Mouse (Mus musculus) MEL (cell line): ENCODE measurements around the gene Cavin4. TPM values are rescaled to one million over a fixed set of nuclear protein-coding genes. Genes with fewer than 3 reads are reported as not detected.

Experiments
- DNase-seq: peaks from one replicate; pipeline ENCODE4 v3.0.0; 2011; ENCODE audit warnings: low read depth, low spot score
- H3K27ac ChIP-seq: 2 replicates; pipeline ENCODE4 v1.5.1; 2012; ENCODE audit warnings: low read depth, mild to moderate bottlenecking, control low read depth, low read length, moderate library complexity; ENCODE audit not compliant: control insufficient read depth
- H3K27me3 ChIP-seq, 2 experiments: fragments of 150-350 bp in 1 of 2; sonication (generic) in 1 of 2; 2 replicates each; pipeline ENCODE4 v1.6.1; 2012; ENCODE audit warnings: low read length in 2 of 2, mild to moderate bottlenecking in 2 of 2, improper control_type of control experiment in 1 of 2, moderate library complexity in 1 of 2; ENCODE audit not compliant: insufficient read depth in 2 of 2, control insufficient read depth in 1 of 2
- H3K36me3 ChIP-seq, 2 experiments: 2 replicates each; pipeline ENCODE4 v1.6.1; 2012 to 2014; ENCODE audit warnings: low read length in 2 of 2, improper control_type of control experiment in 1 of 2, inconsistent platforms in 1 of 2, mild to moderate bottlenecking in 1 of 2; ENCODE audit not compliant: insufficient read depth in 2 of 2, control insufficient read depth in 1 of 2
- H3K4me1 ChIP-seq, 2 experiments: fragments of 150-350 bp in 1 of 2; sonication (generic) in 1 of 2; 2 replicates each; pipeline ENCODE4 v1.6.1; 2012; ENCODE audit warnings: low read length in 2 of 2, improper control_type of control experiment in 1 of 2, mild to moderate bottlenecking in 1 of 2; ENCODE audit not compliant: insufficient read depth in 2 of 2, control insufficient read depth in 1 of 2
- H3K4me3 ChIP-seq, 2 experiments: fragments of 150-350 bp in 1 of 2; sonication (generic) in 1 of 2; 2 replicates each; pipeline ENCODE4 v1.5.1; 2012; ENCODE audit warnings: low read depth in 2 of 2, low read length in 2 of 2, mild to moderate bottlenecking in 2 of 2, moderate library complexity in 2 of 2, control low read depth in 1 of 2, improper control_type of control experiment in 1 of 2; ENCODE audit not compliant: control insufficient read depth in 1 of 2, insufficient read depth in 1 of 2
- H3K79me2 ChIP-seq: 2 replicates; pipeline ENCODE4 v1.6.1; 2012; ENCODE audit warnings: mild to moderate bottlenecking, low read length, moderate library complexity; ENCODE audit not compliant: control insufficient read depth, poor library complexity, insufficient read depth
- H3K9ac ChIP-seq: 2 replicates; pipeline ENCODE4 v1.6.1; 2012; ENCODE audit warnings: low read depth, mild to moderate bottlenecking, control low read depth, low read length, moderate library complexity; ENCODE audit not compliant: control insufficient read depth, poor library complexity, severe bottlenecking
- H3K9me3 ChIP-seq: fragments of 150-350 bp; sonication (generic); replicated peaks from 2 replicates; pipeline ENCODE4 v1.6.1; 2012; ENCODE audit warnings: mild to moderate bottlenecking, low read length, improper control_type of control experiment, moderate library complexity; ENCODE audit not compliant: insufficient read depth
- BHLHE40 ChIP-seq: IDR thresholded peaks from 2 replicates; pipeline ENCODE4 v1.6.1; 2012; ENCODE audit warnings: low read depth, mild to moderate bottlenecking, inconsistent platforms, low read length, improper control_type of control experiment, borderline replicate concordance
- CHD1 ChIP-seq: IDR thresholded peaks from 2 replicates; pipeline ENCODE4 v1.6.1; 2012; ENCODE audit warnings: low read depth, mild to moderate bottlenecking, inconsistent platforms, low read length, improper control_type of control experiment
- CTCF ChIP-seq, 3 experiments: IDR thresholded peaks in 2 of 3; conservative IDR thresholded peaks in 1 of 3; 2 replicates each; pipeline ENCODE4 v1.5.1; 2011 to 2012; ENCODE audit warnings: low read length in 3 of 3, low read depth in 2 of 3, mild to moderate bottlenecking in 2 of 3, improper control_type of control experiment in 1 of 3, inconsistent platforms in 1 of 3, mixed read lengths in 1 of 3, moderate library complexity in 1 of 3; ENCODE audit not compliant: control insufficient read depth in 1 of 3, insufficient read depth in 1 of 3, poor library complexity in 1 of 3, severe bottlenecking in 1 of 3
- ELF1 ChIP-seq: IDR thresholded peaks from 2 replicates; pipeline ENCODE4 v1.6.1; 2014; ENCODE audit warnings: low read depth, mild to moderate bottlenecking, inconsistent platforms, low read length, improper control_type of control experiment, moderate library complexity
- HCFC1 ChIP-seq: IDR thresholded peaks from 2 replicates; pipeline ENCODE4 v1.6.1; 2012; ENCODE audit warnings: low read depth, mild to moderate bottlenecking, inconsistent platforms, low read length, improper control_type of control experiment, moderate library complexity
- JUND ChIP-seq: IDR thresholded peaks from 2 replicates; pipeline ENCODE4 v1.6.1; 2011; ENCODE audit warnings: low read depth, mild to moderate bottlenecking, improper control_type of control experiment, low read length
- KAT2A ChIP-seq: conservative IDR thresholded peaks from 2 replicates; pipeline ENCODE4 v1.6.1; 2012; ENCODE audit warnings: low read depth, low read length, improper control_type of control experiment, inconsistent platforms
- MAFK ChIP-seq: IDR thresholded peaks from 2 replicates; pipeline ENCODE4 v1.6.1; 2011; ENCODE audit warnings: low read depth, mild to moderate bottlenecking, low read length, improper control_type of control experiment, borderline replicate concordance
- MAX ChIP-seq: IDR thresholded peaks from 2 replicates; pipeline ENCODE4 v1.6.1; 2011; ENCODE audit warnings: low read length, improper control_type of control experiment
- MAZ ChIP-seq: IDR thresholded peaks from 2 replicates; pipeline ENCODE4 v1.6.1; 2012; ENCODE audit warnings: low read depth, mild to moderate bottlenecking, inconsistent platforms, low read length, improper control_type of control experiment
- MEF2A ChIP-seq: IDR thresholded peaks from 2 replicates; pipeline ENCODE4 v1.6.1; 2014; ENCODE audit warnings: low read depth, mild to moderate bottlenecking, inconsistent platforms, low read length, improper control_type of control experiment; ENCODE audit not compliant: poor library complexity, insufficient replicate concordance, severe bottlenecking; ENCODE audit errors: extremely low read depth
- MXI1 ChIP-seq: IDR thresholded peaks from 2 replicates; pipeline ENCODE4 v1.6.1; 2011; ENCODE audit warnings: mild to moderate bottlenecking, low read depth, low read length, improper control_type of control experiment
- NRF1 ChIP-seq: IDR thresholded peaks from 2 replicates; pipeline ENCODE4 v1.6.1; 2014; ENCODE audit warnings: low read depth, mild to moderate bottlenecking, inconsistent platforms, low read length, improper control_type of control experiment, moderate library complexity; ENCODE audit not compliant: poor library complexity, insufficient read depth, severe bottlenecking
- POLR2A ChIP-seq, 2 experiments: IDR thresholded peaks; 2 replicates each; pipeline ENCODE4 v1.6.1; 2011 to 2012; ENCODE audit warnings: low read length in 2 of 2, mild to moderate bottlenecking in 2 of 2, control low read depth in 1 of 2, improper control_type of control experiment in 1 of 2, low read depth in 1 of 2, moderate library complexity in 1 of 2; ENCODE audit not compliant: control insufficient read depth in 1 of 2, insufficient read depth in 1 of 2, poor library complexity in 1 of 2
- POLR2AphosphoS5 ChIP-seq: IDR thresholded peaks from 2 replicates; pipeline ENCODE4 v1.6.1; 2012; ENCODE audit warnings: low read depth, borderline replicate concordance, mild to moderate bottlenecking, inconsistent platforms, low read length, moderate library complexity, mixed read lengths
- SIN3A ChIP-seq: IDR thresholded peaks from 2 replicates; pipeline ENCODE4 v1.6.1; 2012; ENCODE audit warnings: low read length, improper control_type of control experiment, inconsistent platforms
- SMC3 ChIP-seq: IDR thresholded peaks from 2 replicates; pipeline ENCODE4 v1.6.1; 2011; ENCODE audit warnings: low read depth, low read length, improper control_type of control experiment
- TAL1 ChIP-seq: IDR thresholded peaks from 2 replicates; pipeline ENCODE4 v1.6.1; 2012; ENCODE audit warnings: mild to moderate bottlenecking, inconsistent platforms, low read length, moderate library complexity, mixed read lengths
- TBP ChIP-seq: IDR thresholded peaks from 2 replicates; pipeline ENCODE4 v1.8.0; 2011; ENCODE audit warnings: low read depth, low read length, improper control_type of control experiment
- TCF12 ChIP-seq: IDR thresholded peaks from 2 replicates; pipeline ENCODE4 v1.6.1; 2014; ENCODE audit warnings: low read depth, mild to moderate bottlenecking, inconsistent platforms, low read length, improper control_type of control experiment, moderate library complexity
- USF1 ChIP-seq: IDR thresholded peaks from 2 replicates; pipeline ENCODE4 v1.6.1; 2014; ENCODE audit warnings: low read depth, mild to moderate bottlenecking, inconsistent platforms, low read length, improper control_type of control experiment, moderate library complexity
- ZC3H11A ChIP-seq: IDR thresholded peaks from 2 replicates; pipeline ENCODE4 v1.6.1; 2012; ENCODE audit warnings: low read depth, mild to moderate bottlenecking, inconsistent platforms, low read length, improper control_type of control experiment
- ZKSCAN1 ChIP-seq: IDR thresholded peaks from 2 replicates; pipeline ENCODE4 v1.6.1; 2012; ENCODE audit warnings: low read depth, mild to moderate bottlenecking, inconsistent platforms, low read length, improper control_type of control experiment, moderate library complexity
- ZMIZ1 ChIP-seq: IDR thresholded peaks from 2 replicates; pipeline ENCODE4 v1.6.1; 2012; ENCODE audit warnings: low read depth, mild to moderate bottlenecking, inconsistent platforms, low read length, improper control_type of control experiment, moderate library complexity
- polyA plus RNA-seq, 2 experiments: library from polyadenylated mRNA; stranded (reverse) in 1 of 2; unstranded in 1 of 2; fragments of >175 nt in 1 of 2; fragments of >200 nt in 1 of 2; gene quantifications; 2 replicates each; pipeline versions ENCODE4 v1.2.1 to v1.2.4; 2012; ENCODE audit warnings: low replicate concordance in 2 of 2, low read depth in 1 of 2; ENCODE audit not compliant: insufficient read length in 2 of 2, insufficient read depth in 1 of 2, missing spikeins in 1 of 2
- total RNA-seq: library from RNA; depleted of rRNA; stranded (reverse); fragments of 300-350 nt; gene quantifications from 2 replicates; pipeline ENCODE4 v1.2.3, GENCODE M21; 2012; rRNA removed

Cavin4 gene
- not detected in 2 replicates for total RNA-seq
- polyA plus RNA-seq: not detected

GRCm38 (mm10) chr4:48663271-48663670 is at the start of gene Cavin4:
Gene Cavin4, plus strand, starts transcription at chr4:48663514.
- Histone ChIP-seq H3K9ac (no peak within 1 kb of the TSS), H3K36me3 (no peaks in the 10 kb centered on the region), H3K27me3 (no peaks in the 10 kb centered on the region), H3K27ac (no peak within 1 kb of the TSS), H3K4me1 (no peaks in the 10 kb centered on the region), H3K4me3 (no peak within 1 kb of the TSS), H3K79me2 (no peaks in the 10 kb centered on the region), H3K9me3 (no peaks in the 10 kb centered on the region)
- TF ChIP-seq CTCF (IDR thresholded peaks at IDR 0.05 in 2 of 3, conservative IDR thresholded peaks at IDR 0.05 in 1 of 3; ENCODE audit: control insufficient read depth in 1 of 3, insufficient read depth in 1 of 3, low read depth in 2 of 3, low read length in 3 of 3, poor library complexity in 1 of 3, severe bottlenecking in 1 of 3) (no peak), ZC3H11A (no peak), TAL1 (no peak), NRF1 (no peak), CHD1 (no peak)
- no peak for DNase-seq

- Histone ChIP-seq H3K79me2 (no peaks in the 10 kb centered on the region), H3K27me3 (no peaks in the 10 kb centered on the region), H3K9me3 (no peaks in the 10 kb centered on the region), H3K36me3 (no peaks in the 10 kb centered on the region), H3K4me3 (no peak overlapping the region), H3K9ac (no peak overlapping the region)
- no peak for DNase-seq
- TF ChIP-seq TBP (no peak), ZMIZ1 (no peak), SMC3 (no peak), TCF12 (no peak), POLR2A (IDR thresholded peaks at IDR 0.05; ENCODE audit: control insufficient read depth in 1 of 2, insufficient read depth in 1 of 2, low read depth in 1 of 2, low read length in 2 of 2, poor library complexity in 1 of 2) (no peak), JUND (no peak)
- TF ChIP-seq, all 39 proteins: peak for 0
- Histone ChIP-seq H3K4me1 (no peaks in the 10 kb centered on the region), H3K27ac (no peak overlapping the region)
Measured at GRCm38 (mm10) chr4:48615483-48615882, 47.8 kb upstream of the Cavin4 start.

GRCm38 (mm10) chr4:48617201-48617600 is 46.1 kb upstream of the Cavin4 start:
- Histone ChIP-seq H3K36me3 (no peaks in the 10 kb centered on the region), H3K9me3 (no peaks in the 10 kb centered on the region), H3K79me2 (no peaks in the 10 kb centered on the region), H3K4me1 (no peaks in the 10 kb centered on the region), H3K4me3 (no peak overlapping the region), H3K9ac (no peak overlapping the region), H3K27me3 (no peaks in the 10 kb centered on the region), H3K27ac (no peak overlapping the region)
- no peak for DNase-seq
- no peak for TF ChIP-seq JUND
- no peak for TF ChIP-seq MXI1
- TF ChIP-seq POLR2A (IDR thresholded peaks at IDR 0.05; ENCODE audit: control insufficient read depth in 1 of 2, insufficient read depth in 1 of 2, low read depth in 1 of 2, low read length in 2 of 2, poor library complexity in 1 of 2): no peak
- no peak for TF ChIP-seq ZKSCAN1
- TF ChIP-seq ELF1: no peak
- TF ChIP-seq MEF2A: no peak
- no peak for TF ChIP-seq TBP
- TF ChIP-seq KAT2A: no peak
- no peak for TF ChIP-seq SIN3A
- TF ChIP-seq NRF1: no peak
- no peak for TF ChIP-seq ZMIZ1
- no peak for TF ChIP-seq BHLHE40
- no peak for TF ChIP-seq MAFK
- no peak for TF ChIP-seq MAZ
- no peak for TF ChIP-seq HCFC1
- TF ChIP-seq POLR2AphosphoS5: no peak
- TF ChIP-seq MAX: no peak
- no peak for TF ChIP-seq USF1
